Mouse (Mus musculus) naive thymus-derived CD4-positive, alpha-beta T cell, adult 2 months (primary cell): ENCODE data around the gene Ric8a.
"Not testable (repeated sequence)": the region's sequence is repeated elsewhere in the genome, so short reads cannot be mapped to it uniquely, and the experiment has no call there.

Experiments used
- DNase-seq: peaks from one replicate; pipeline ENCODE4 v3.0.0-alpha.2; 2011; ENCODE audit warnings: low read depth

The Ric8a gene

DNA sequence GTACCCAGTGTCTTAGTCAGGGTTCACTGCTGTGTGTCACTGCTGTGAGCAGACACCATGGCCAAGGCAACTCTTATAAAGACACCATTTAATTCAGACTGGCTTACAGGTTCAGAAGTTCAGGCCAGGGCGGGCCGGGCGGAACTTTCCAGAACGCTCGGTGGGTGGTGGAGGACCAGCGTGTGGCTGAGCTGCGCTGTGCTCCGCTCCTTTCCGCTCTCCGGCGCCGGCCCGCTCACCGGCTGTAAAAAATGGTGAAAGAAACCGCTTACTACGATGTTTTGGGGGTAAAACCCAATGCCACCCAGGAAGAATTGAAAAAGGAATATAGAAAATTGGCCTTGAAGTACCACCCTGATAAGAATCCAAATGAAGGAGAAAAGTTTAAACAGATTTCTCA is 33.9 kb downstream of the Ric8a start:
- DNase-seq, result not testable (repeated sequence)

GRCm38 (mm10) chr7:140894031-140894430 is 37.3 kb downstream of the Ric8a start:
- DNase-seq, result no peak

DNA sequence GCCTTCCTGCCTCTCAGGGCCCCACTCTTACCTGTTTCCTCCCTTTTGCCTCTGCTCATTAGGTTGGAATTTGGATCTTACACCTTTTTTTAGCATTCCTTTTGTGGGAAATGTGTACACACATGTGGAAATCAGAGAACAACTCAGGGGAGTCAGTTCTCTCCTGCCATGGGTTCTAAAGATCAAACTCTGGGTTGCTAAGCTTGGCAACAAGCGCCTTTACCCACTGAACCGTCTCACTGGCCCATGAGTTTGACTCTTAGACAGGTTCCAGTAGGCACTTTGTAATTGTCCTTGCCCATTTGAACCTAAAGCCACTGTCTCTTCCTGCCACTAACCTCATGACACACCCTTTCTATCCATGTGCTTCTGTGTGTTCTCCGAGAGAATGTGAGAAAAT is 37.9 kb downstream of the Ric8a start:
- DNase-seq, result no peak

DNA sequence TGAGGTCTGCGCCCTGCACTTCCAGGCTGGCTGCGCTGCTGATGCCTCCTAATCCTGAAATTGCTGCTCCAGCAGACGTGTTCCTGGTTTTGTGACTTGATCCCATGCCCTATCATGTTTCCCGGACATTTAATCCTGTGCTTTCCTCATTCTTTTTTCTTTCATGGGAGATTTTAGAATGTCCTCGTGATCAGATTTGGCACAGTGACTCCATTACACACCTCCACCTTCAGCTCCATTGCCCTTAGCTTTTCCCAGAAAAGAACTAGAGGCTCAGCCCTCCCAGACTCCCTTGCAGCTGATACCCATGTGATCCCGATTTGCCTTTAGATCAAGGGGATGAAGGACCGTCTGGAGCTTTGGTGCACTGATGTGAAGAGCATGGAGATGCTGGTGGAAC is 41.1 kb downstream of the Ric8a start:
- no peak for DNase-seq

DNA sequence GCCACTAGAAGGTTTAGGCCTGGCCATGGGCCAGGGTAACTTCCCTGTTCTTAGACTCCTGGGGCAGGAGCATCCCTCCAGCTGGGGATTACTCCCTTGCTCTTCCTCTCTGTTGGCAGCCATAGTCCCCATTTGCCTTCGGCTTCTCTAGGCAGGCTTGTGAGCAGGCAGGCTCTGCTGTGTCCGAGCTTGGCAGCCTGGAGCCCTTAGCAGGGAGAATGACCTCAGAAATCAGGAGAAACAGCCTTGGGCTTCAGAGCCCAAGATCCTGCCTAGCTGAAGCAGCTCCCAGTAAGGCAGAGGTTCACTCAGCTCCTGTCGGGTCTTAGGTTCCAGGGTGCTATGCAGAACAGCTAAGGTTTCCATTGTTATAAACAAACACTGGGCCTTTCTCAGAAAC is 42.4 kb downstream of the Ric8a start:
- DNase-seq, result no peak

DNA sequence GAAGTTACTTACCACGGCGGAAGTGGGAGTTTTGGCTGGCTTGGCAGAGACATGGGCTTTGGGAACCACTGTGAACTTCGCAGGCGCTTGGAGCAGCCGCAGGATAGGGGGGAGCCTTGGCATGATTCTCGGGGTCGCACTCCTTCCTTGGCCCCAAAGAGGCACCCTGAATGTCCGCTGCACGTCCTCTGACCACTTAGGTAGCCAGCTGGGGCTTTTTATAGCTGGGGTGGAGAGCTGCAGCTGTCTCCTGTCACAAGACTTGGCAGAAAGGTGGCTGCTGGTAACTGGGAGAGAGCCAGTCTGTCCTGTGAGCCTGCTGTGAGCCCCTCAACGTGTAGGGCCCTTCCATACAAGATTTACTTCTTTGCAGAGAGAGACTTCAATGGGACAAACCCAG is 43.5 kb downstream of the Ric8a start, which contains the start of gene Cox8b:
Gene Cox8b, minus strand, starts transcription at position 227 of the 400 bp plus-strand sequence.
- no peak for DNase-seq

- no peak for DNase-seq
These were observed 45.5 kb downstream of the Ric8a start for GRCm38 (mm10) chr7:140902036-140902875.

DNA sequence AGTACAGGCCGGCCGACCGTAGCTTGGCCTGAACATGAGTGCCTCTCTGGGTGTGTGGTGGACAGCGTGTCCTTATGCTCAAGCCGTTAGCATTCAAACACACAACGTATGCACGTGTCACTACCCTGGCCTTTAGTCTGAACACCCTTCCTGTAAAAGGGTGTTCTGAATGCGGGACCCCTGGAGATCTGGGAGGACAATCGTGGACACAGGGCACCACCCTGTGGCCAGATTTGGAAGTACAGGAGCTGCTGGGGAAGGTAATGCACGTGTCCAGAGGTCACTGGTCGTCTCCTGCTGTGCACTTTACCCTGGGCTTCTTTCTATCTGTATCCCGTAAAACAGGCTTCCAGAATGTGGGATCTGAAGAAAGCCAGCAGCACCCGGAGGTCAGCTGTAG is 46.5 kb downstream of the Ric8a start:
- DNase-seq, result peak; percentile 78

DNA sequence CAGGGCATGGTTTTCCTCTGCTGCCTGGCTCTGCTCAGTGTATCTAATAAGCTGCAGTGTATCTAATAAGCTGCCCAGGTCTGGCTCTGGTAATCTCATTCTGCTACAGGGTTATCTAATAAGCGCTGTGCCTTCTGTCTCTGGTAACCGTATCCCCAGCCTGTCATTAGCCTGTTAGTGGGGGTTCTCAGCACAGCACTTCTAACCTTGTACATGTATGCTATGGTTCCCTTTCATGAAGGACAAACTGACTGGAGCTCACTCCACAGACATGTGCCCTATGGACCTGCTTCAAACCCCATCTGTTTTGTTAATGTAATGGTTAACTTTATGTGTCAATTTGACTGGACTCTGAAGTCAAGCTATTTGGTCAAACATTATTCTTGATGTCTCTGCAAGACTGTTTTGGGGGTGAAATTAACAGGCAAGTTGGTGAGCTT is 48.9 kb downstream of the Ric8a start:
- no peak for DNase-seq

GRCm38 (mm10) chr7:140907131-140907530 is 50.4 kb downstream of the Ric8a start:
- no peak for DNase-seq

GRCm38 (mm10) chr7:140907697-140908096 is 50.9 kb downstream of the Ric8a start:
- no peak for DNase-seq

DNA sequence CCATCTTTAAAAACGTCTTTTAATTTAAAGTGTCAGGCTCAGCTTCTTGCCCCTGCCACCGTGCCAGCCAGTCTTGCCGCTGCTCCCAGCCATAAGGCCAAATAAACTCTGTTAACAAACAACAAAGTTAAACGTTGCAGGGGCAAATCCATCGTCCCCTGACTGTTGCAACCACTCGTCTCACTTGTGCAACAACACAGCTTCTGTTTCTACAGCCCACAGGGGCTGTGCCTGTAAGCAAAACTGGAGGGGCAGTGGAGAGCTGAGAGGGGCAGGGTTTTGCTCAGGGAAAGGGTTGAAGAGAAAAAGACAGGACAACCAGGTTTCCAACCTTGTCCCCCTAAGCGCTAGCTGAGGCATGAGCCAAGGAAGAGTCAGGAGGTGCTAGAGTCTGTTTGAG is 51.4 kb downstream of the Ric8a start:
- no peak for DNase-seq

- DNase-seq, result peak; percentile 82
These were observed 51.9 kb downstream of the Ric8a start for GRCm38 (mm10) chr7:140908634-140909107.

DNA sequence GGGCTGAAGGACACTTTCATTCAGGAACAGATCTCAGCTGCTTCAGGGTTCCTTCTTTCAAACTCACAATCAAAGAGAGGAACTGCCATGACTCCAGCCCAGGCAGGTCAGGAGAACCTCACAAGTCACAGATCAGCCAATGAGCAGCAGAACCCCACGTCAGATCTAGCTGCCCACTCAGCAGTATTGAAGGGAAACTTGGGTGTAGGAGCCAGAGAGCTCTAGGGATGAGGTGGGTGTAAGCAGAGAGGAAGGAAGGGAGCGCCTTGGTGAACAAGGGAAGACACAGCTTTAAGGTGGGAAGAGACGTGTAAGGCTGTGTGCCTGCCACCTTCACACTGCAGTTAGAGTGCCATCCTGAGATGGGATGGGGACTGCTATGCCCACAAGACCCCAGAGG is 55.5 kb downstream of the Ric8a start:
- DNase-seq, result no peak

DNA sequence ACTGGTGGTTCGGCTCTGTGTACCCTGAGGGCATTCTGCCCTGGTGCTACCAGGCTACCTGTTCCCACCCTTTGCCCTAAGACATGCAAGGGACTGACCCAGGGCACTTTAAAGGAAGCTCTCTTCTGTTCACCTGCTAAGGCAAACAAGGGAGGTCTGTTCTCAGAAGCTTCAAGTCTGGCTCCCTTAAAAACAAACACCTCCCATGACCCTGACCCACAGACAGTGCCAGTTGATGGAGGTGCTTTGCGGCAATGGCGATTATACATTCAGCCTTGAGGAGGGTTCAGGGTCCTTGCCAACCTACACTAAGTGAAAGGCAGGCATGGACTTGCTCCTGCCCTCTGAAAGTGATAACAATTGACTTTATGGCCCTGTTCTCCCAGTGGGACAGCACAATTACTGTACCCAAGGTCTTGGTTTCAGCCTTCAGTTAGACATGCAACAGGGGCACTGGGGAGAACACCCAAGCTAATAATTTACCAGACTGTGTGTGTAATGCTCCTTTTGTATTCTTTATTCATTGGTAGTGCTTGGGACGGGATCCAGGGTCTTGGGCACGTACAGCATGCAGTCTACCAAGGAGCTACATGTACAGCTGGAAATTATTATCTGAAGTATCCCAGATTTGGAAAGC is 56.2 kb downstream of the Ric8a start:
- no peak for DNase-seq
